Comparison of ENCODE assay signal across 8 mouse cellular contexts in genomic region chr17:27056170-27056569, GRCm38 (mm10). TPM values are rescaled to one million over a fixed set of nuclear protein-coding genes. Genes with fewer than 3 reads are reported as not detected.
DNase-seq lines count a peak whose midpoint lies in the region; ATAC-seq and TF ChIP-seq lines count a peak whose summit lies in the region.

No protein-coding gene starts in this region.

- TF ChIP-seq CTCF in brain, embryonic 14.5 days (IDR thresholded peaks at IDR 0.05; ENCODE audit: borderline replicate concordance, extremely low read depth, insufficient read depth, insufficient read length) = no peak
- TF ChIP-seq CTCF in intestine, postnatal 0 days (IDR thresholded peaks at IDR 0.05; ENCODE audit: low read depth) = 0 out of 2 replicates have a peak, but pooled peaks have one; percentile 6
- TF ChIP-seq CTCF in lung, embryonic 14.5 days (IDR thresholded peaks at IDR 0.05; ENCODE audit: low read depth) = no peak
- no peak for TF ChIP-seq CTCF in cerebellum, adult 2 months (IDR thresholded peaks at IDR 0.05; ENCODE audit: borderline replicate concordance, insufficient read depth, low read depth, low read length)

- ATAC-seq in intestine, postnatal 0 days = peak; percentile 48
- ATAC-seq in lung, embryonic 14.5 days (ENCODE audit: insufficient read depth) = peak; percentile 66
- no peak for ATAC-seq in frontal cortex, adult (ENCODE audit: low TSS enrichment)

- peaks cover 17% of the 10 kb centered on the region; the same call in 1 of the 2 replicates for H3K4me1 ChIP-seq in intestine, postnatal 0 days (replicated peaks; ENCODE audit: control insufficient read depth, insufficient read depth, low read length)
- 0 out of 2 replicates have a peak, but pooled peaks cover 4% of the 10 kb centered on the region for H3K4me1 ChIP-seq in lung, embryonic 14.5 days (ENCODE audit: insufficient read depth)
- peaks cover 5% of the 10 kb centered on the region; the same call in 1 of the 2 replicates for H3K4me1 ChIP-seq in cerebellum, adult 2 months (ENCODE audit: control insufficient read depth, insufficient read depth, low read length)

- TF ChIP-seq POLR2A in brain, embryonic 14.5 days (IDR thresholded peaks at IDR 0.05; ENCODE audit: borderline replicate concordance, extremely low read depth, insufficient read depth, insufficient read length, poor library complexity, severe bottlenecking) = no peak
- TF ChIP-seq POLR2A in cerebellum, adult 2 months (IDR thresholded peaks at IDR 0.05; ENCODE audit: borderline replicate concordance, insufficient read depth, low read length) = no peak

- H3K27ac ChIP-seq in intestine, postnatal 0 days (ENCODE audit: low read depth, low read length) = peak overlapping the region; percentile 90
- peak overlapping the region; percentile 83 for H3K27ac ChIP-seq in lung, embryonic 14.5 days (ENCODE audit: low read depth)
- no peak overlapping the region; the same call in 1 of the 2 replicates for H3K27ac ChIP-seq in cerebellum, adult 2 months (ENCODE audit: insufficient read depth, low read length)

- H3K4me2 ChIP-seq in intestine, postnatal 0 days (replicated peaks; ENCODE audit: low read depth) = peak overlapping the region; percentile 96
- peak overlapping the region; percentile 99 for H3K4me2 ChIP-seq in lung, embryonic 14.5 days

- H3K9ac ChIP-seq in intestine, postnatal 0 days (ENCODE audit: low read depth, low read length) = peak overlapping the region; percentile 68; the same call in 1 of the 2 replicates
- peak overlapping the region; percentile 57 for H3K9ac ChIP-seq in lung, embryonic 14.5 days

- no peaks in the 10 kb centered on the region for H3K36me3 ChIP-seq in intestine, postnatal 0 days (ENCODE audit: control insufficient read depth, insufficient read depth)
- H3K36me3 ChIP-seq in lung, embryonic 14.5 days (ENCODE audit: insufficient read depth) = no peaks in the 10 kb centered on the region

- H3K9me3 ChIP-seq in intestine, postnatal 0 days (ENCODE audit: control insufficient read depth) = no peaks in the 10 kb centered on the region
- no peaks in the 10 kb centered on the region for H3K9me3 ChIP-seq in lung, embryonic 14.5 days (ENCODE audit: low read depth, low read length)

- 0% methylated on average over 13 of the region's 13 CpGs for WGBS in intestine, postnatal 0 days
- under 1% methylated on average over 13 of the region's 13 CpGs for WGBS in lung, embryonic 14.5 days
- WGBS in cerebellum, adult 2 months = 7% methylated on average over 13 of the region's 13 CpGs

- no peaks in the 10 kb centered on the region for H3K27me3 ChIP-seq in intestine, postnatal 0 days (replicated peaks; ENCODE audit: control insufficient read depth, insufficient read depth, low read length)
- no peaks in the 10 kb centered on the region; the same call in 1 of the 2 replicates for H3K27me3 ChIP-seq in lung, embryonic 14.5 days (ENCODE audit: insufficient read depth, low read length)
- no peaks in the 10 kb centered on the region; the same call in 1 of the 2 replicates for H3K27me3 ChIP-seq in cerebellum, adult 2 months (ENCODE audit: control insufficient read depth, insufficient read depth, low read length)

- peak; percentile 93 for DNase-seq in MEL-GATA-1-ER (ENCODE audit: extremely low read depth, low read depth)
- peak; percentile 32 for DNase-seq in brain, embryonic 14.5 days (ENCODE audit: low read depth)
- peak; percentile 99 for DNase-seq in heart, adult 11 months
- DNase-seq in lung, embryonic 14.5 days = peak; percentile 85
- peak; percentile 51 for DNase-seq in retina, embryonic 14.5 days (ENCODE audit: low spot score)
- DNase-seq in cerebellum, adult 2 months = no peak

- peak overlapping the region; percentile 71 for H3K4me3 ChIP-seq in intestine, postnatal 0 days (ENCODE audit: low read depth, low read length)
- peak overlapping the region; percentile 61 for H3K4me3 ChIP-seq in lung, embryonic 14.5 days (ENCODE audit: low read depth, low read length)
- H3K4me3 ChIP-seq in cerebellum, adult 2 months (replicated peaks; ENCODE audit: insufficient read depth, low read depth, low read length) = no peak overlapping the region

RNA-seq across cellular contexts. Expression of gene Itpr3, which starts 0.9 kb away (rescaled TPM):
- polyA plus RNA-seq in brain, embryonic 14.5 days (2012; rRNA removed) = 1.4 and 3.4 TPM in 2 replicates
- polyA plus RNA-seq in intestine, postnatal 0 days (2015; fragmentation: Nextera tagmentation; extraction: Ambion mirVana) = 6.1 and 7.2 TPM in 2 replicates
- polyA plus RNA-seq in lung, embryonic 14.5 days (2014; fragmentation: Nextera tagmentation; extraction: Ambion mirVana) = 5.1 and 5.8 TPM in 2 replicates
- 6.5 and 7.6 TPM in 2 replicates for polyA plus RNA-seq in cerebellum, adult 2 months (2012; rRNA removed)

RNA-seq across cellular contexts. Expression of gene Bak1, which starts 27.4 kb away (rescaled TPM):
- 31.0 and 35.1 TPM in 2 replicates for polyA plus RNA-seq in brain, embryonic 14.5 days (2012; rRNA removed)
- polyA plus RNA-seq in intestine, postnatal 0 days (2015; fragmentation: Nextera tagmentation; extraction: Ambion mirVana) = 18.1 and 18.2 TPM in 2 replicates
- polyA plus RNA-seq in lung, embryonic 14.5 days (2014; fragmentation: Nextera tagmentation; extraction: Ambion mirVana) = 12.0 and 13.8 TPM in 2 replicates
- 19.0 and 19.9 TPM in 2 replicates for polyA plus RNA-seq in cerebellum, adult 2 months (2012; rRNA removed)

Comparison
In these comparisons a context has a peak if more than half of its experiments do, and no peak if none do; other contexts are left out.
1. DNase-seq: peak in MEL-GATA-1-ER (single experiment), brain, embryonic 14.5 days (single experiment), heart, adult 11 months (single experiment), lung, embryonic 14.5 days (single experiment) and retina, embryonic 14.5 days (single experiment); none in cerebellum, adult 2 months (0 of 2).